Mouse (Mus musculus) liver, embryonic 14.5 days (tissue): ENCODE results near the gene P4htm.

Experiments used
- CTCF ChIP-seq: IDR thresholded peaks from 2 replicates; pipeline ENCODE4 v1.5.1; 2016; ENCODE audit warnings: antibody characterized with exemption, low read depth, control low read depth
- EP300 ChIP-seq: IDR thresholded peaks from 2 replicates; pipeline ENCODE4 v1.6.1; 2016; ENCODE audit warnings: antibody characterized with exemption, low read depth

GRCm38 (mm10) chr9:108577025-108577424 lies 20.4 kb downstream of the P4htm start:
- TF ChIP-seq CTCF (no peak), EP300 (no peak)
